Mouse (Mus musculus) brain, embryonic 18.5 days (tissue): Measurements from ENCODE around the gene Vmn1r43.
"Not testable (repeated sequence)": the region's sequence is repeated elsewhere in the genome, so short reads cannot be mapped to it uniquely, and the experiment has no call there.

Source experiments
- DNase-seq: peaks from one replicate; pipeline ENCODE4 v3.0.0-alpha.2; 2012; ENCODE audit warnings: low read depth, low spot score

The Vmn1r43 gene

GRCm38 (mm10) chr6:89876313-89876712 is at the start of gene Vmn1r43, which contains the start of gene Vmn1r42:
TSS of gene Vmn1r43 (minus strand) at chr6:89876413.
TSS of gene Vmn1r42 (minus strand) at chr6:89876413.
- DNase-seq = not testable (repeated sequence)

- no peak for DNase-seq
These were observed 7.6 kb upstream of the Vmn1r43 start for GRCm38 (mm10) chr6:89883812-89884211.

- no peak for DNase-seq
These were observed 7.1 kb upstream of the Vmn1r43 start, which contains the start of gene Vmn1r44 for GRCm38 (mm10) chr6:89883360-89883759. TSS of gene Vmn1r44 (plus strand) at chr6:89883660.

GRCm38 (mm10) chr6:89880867-89881266 is 4.7 kb upstream of the Vmn1r43 start:
- DNase-seq = no peak

GRCm38 (mm10) chr6:89876963-89877362 is 750 bp upstream of the Vmn1r43 start:
- DNase-seq = no peak

- no peak for DNase-seq
These were observed 8.2 kb downstream of the Vmn1r43 start for GRCm38 (mm10) chr6:89867976-89868375.

GRCm38 (mm10) chr6:89867276-89867675 is 8.9 kb downstream of the Vmn1r43 start:
- DNase-seq = no peak

- no peak for DNase-seq
These were observed 12.4 kb downstream of the Vmn1r43 start for GRCm38 (mm10) chr6:89863792-89864191.

GRCm38 (mm10) chr6:89859839-89860238 is 16.4 kb downstream of the Vmn1r43 start:
- no peak for DNase-seq

GRCm38 (mm10) chr6:89857552-89857951 is 18.7 kb downstream of the Vmn1r43 start:
- no peak for DNase-seq
